Mouse (Mus musculus): ENCODE data around the gene Smarcad1. TPM values are rescaled to one million over a fixed set of nuclear protein-coding genes. Genes with fewer than 3 reads are reported as not detected.

The Smarcad1 gene
- total RNA-seq, 4 experiments from 2014 or later: 35.1 to 47.1 (median 41.9) TPM

Other genes with a start within 250 kb of the Smarcad1 start
- 10 to 100 TPM in 2 of 4 experiments, 1 to 10 TPM in 2; 4.7 to 19.5 (median 11.5) TPM for gene Hpgds, start 102.3 kb downstream of the Smarcad1 start, total RNA-seq (2022)